Mouse (Mus musculus): Measurements from ENCODE around the gene Chrnd.

Chrnd gene

DNA sequence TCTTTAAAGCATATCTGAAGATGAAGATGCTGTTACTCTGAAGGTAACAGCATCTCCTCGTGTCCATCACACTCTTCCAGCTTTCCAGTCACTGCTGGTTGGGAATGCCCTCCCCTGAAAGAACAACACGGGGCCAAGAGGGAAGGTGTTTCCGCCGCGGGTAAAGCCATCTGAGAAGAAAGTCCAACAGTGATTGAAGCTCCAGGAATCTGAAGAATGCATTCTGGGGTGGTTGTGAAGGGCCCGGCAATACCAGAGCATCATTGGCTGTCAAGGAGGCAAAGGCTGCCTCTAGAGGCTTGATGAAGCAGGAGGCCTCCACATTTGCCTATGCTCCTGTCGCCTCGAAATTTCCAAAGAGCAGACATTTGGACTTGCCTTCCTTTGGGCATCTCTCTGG, 48.6 kb downstream of the Chrnd start:
- DNase-seq: no peak

DNA sequence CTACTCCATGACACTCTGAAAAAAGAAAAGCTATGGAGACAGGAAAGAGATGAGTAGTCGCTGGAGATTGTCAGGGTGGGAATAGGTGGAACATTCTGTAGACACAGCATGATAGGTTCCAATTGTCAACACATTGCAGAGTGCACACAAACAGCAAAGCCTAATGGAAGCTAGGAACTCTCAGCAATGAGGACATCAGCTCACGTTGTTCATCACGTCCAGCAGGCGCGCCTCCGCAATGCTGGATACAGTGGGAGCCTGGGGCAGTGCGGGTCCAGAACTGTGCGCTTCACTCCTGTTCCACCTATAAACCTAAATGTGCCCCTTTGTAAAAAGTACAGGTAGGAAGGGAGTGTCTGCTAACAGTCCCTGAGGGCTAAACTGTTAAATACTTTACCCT, 52.6 kb downstream of the Chrnd start:
- DNase-seq: no peak

DNA sequence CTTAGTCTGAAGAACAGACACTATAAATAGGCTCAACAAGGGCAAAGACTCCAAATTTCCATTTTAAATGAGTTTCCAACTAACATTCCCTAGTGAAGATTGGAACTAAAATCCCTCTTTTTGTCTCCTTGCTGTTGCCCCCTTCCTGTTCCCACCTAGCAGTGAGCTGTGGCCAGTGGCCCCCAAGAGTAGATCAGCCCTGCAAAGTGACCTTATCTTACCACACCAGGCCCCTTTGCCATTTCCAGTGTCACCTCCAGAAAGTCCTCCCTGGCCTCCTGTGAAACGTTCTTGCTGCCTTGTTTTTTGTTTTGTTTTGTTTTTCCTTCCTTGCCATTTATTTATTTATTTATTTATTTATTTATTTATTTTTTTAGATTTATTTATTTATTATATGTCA, 55.0 kb downstream of the Chrnd start:
- no peak for DNase-seq

DNA sequence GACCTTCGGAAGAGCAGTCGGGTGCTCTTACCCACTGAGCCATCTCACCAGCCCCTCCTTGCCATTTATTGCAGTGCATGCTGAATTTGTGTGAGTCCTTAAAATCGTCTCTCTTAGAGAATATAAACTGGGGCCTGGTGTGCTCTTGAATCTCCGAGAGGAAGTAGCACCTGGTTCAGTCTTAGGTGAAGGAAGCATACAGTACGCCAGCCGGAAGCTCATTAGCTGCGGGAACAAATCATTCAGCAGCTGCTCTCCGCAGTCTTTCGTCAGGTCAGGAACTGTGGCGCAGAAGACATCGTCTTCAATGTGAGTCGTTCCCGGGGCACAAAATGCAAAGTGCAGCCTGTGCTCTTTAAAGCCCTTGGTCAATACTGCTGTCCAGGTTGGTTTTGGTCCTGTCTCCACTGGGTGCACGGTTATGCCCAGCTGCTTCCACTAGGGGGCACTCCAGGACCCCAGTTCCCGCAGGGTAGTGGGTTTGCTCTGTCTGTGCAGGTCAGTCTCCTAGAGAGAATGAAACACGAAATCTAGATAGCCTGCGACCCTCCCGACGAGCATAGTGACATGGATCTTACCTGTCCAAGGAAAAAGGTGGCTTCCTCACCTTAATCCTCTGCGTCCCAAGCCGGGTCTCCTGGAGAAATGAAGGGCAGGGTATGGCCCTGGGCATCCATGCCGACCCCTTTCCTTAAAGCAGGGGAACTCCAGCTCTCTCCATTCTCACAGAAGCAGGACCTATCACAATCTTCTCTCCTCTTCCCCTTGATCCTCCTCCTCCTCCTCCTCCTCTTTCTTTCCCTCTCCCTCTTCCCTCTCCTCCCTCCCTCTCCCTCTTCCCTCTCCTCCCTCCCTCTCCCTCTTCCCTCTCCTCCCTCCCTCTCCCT, 55.8 kb downstream of the Chrnd start:
- peak; percentile 91 for DNase-seq
